Mouse (Mus musculus) kidney, postnatal 0 days (tissue): ENCODE results near the gene Ssh2. TPM values are rescaled to one million over a fixed set of nuclear protein-coding genes. Genes with fewer than 3 reads are reported as not detected.

Source experiments
- ATAC-seq: fragments of 200-750 bp; cut with Nextera tagmentation; replicated peaks from 2 replicates; pipeline ENCODE4 v1.8.0; 2017; ENCODE audit warnings: low read depth, moderate number of reproducible peaks, moderate TSS enrichment, moderate library complexity; ENCODE audit not compliant: low FRiP score
- DNase-seq: peaks from one replicate; pipeline ENCODE4 v3.0.0-alpha.2; 2016; ENCODE audit warnings: low spot score
- H3K27ac ChIP-seq: fragments of 300-500 bp; sonication (generic); 2 replicates; pipeline ENCODE4 v1.5.1; 2014; ENCODE audit warnings: mild to moderate bottlenecking
- H3K27me3 ChIP-seq: fragments of 300-500 bp; sonication (generic); 2 replicates; pipeline ENCODE4 v1.6.1; 2014; ENCODE audit warnings: low read length, mixed read lengths; ENCODE audit not compliant: insufficient read depth
- H3K36me3 ChIP-seq: fragments of 300-500 bp; sonication (generic); 2 replicates; pipeline ENCODE4 v1.6.1; 2014; ENCODE audit warnings: low read length, mixed read lengths; ENCODE audit not compliant: insufficient read depth
- H3K4me1 ChIP-seq: fragments of 300-500 bp; sonication (generic); replicated peaks from 2 replicates; pipeline ENCODE4 v1.6.1; 2014; ENCODE audit warnings: antibody characterized with exemption, low read length, mixed read lengths; ENCODE audit not compliant: insufficient read depth
- H3K4me2 ChIP-seq: fragments of 300-500 bp; sonication (generic); 2 replicates; pipeline ENCODE4 v1.6.1; 2014; ENCODE audit warnings: mild to moderate bottlenecking, low read length, moderate library complexity, mixed read lengths
- H3K4me3 ChIP-seq: fragments of 300-500 bp; sonication (generic); replicated peaks from 2 replicates; pipeline ENCODE4 v1.5.1; 2014; ENCODE audit warnings: low read depth, low read length
- H3K9ac ChIP-seq: fragments of 300-500 bp; sonication (generic); 2 replicates; pipeline ENCODE4 v1.6.1; 2014; ENCODE audit warnings: low read depth, low read length
- H3K9me3 ChIP-seq: fragments of 300-500 bp; sonication (generic); replicated peaks from 2 replicates; pipeline ENCODE4 v1.6.1; 2016; ENCODE audit warnings: low read length, inconsistent platforms, mixed read lengths
- CTCF ChIP-seq: IDR thresholded peaks from 2 replicates; pipeline ENCODE4 v1.5.1; 2016; ENCODE audit warnings: antibody characterized with exemption, low read depth, mild to moderate bottlenecking, moderate library complexity
- WGBS: fragments of 180-500 bp; shearing (Covaris S2); extraction: QIAGEN DNeasy Blood & Tissue Kit; methylation state at CpG from one replicate; pipeline ENCODE4 v1.1.7; 2014; 5-methylcytosine and 5-hydroxymethylcytosine counted together
- polyA plus RNA-seq: library from polyadenylated mRNA; unstranded; fragments of >200 nt; fragmentation: Nextera tagmentation; extraction: Ambion mirVana; gene quantifications from 2 replicates; pipeline ENCODE4 v1.2.1, GENCODE M21; 2015

Ssh2 gene
- polyA plus RNA-seq, 1 experiment from 2014 or later = 3.9 TPM

DNA sequence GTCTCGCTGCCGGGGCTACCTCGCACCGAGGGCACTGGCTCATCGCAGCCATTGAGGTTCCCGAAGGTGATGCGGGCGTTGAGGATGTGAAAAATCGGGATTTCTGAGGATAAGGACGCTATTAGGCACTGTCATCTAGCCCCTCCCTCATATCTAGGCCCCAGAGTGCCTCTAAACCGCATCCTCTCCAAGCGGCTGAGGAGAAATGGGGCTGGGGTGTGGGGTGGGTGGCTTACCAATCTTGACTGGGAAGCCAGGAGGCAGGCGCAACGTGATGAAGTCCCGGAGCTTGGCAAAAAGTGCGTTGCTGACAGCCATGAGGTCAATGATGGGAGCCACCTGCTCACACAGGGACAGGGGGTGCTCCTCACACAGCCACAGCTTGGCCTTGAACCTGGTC is 256.7 kb downstream of the Ssh2 start:
- no peak for ATAC-seq
- Histone ChIP-seq H3K4me3 (no peak overlapping the region), H3K4me1 (no peaks in the 10 kb centered on the region; the same call in 1 of the 2 replicates), H3K36me3 (no peaks in the 10 kb centered on the region), H3K9ac (no peak overlapping the region), H3K27ac (no peak overlapping the region), H3K27me3 (0 out of 2 replicates have a peak, but pooled peaks cover 3% of the 10 kb centered on the region), H3K9me3 (no peaks in the 10 kb centered on the region), H3K4me2 (no peak overlapping the region)
- no peak for TF ChIP-seq CTCF
- DNase-seq = no peak
- WGBS = 88% methylated on average over 16 of the region's 16 CpGs

DNA sequence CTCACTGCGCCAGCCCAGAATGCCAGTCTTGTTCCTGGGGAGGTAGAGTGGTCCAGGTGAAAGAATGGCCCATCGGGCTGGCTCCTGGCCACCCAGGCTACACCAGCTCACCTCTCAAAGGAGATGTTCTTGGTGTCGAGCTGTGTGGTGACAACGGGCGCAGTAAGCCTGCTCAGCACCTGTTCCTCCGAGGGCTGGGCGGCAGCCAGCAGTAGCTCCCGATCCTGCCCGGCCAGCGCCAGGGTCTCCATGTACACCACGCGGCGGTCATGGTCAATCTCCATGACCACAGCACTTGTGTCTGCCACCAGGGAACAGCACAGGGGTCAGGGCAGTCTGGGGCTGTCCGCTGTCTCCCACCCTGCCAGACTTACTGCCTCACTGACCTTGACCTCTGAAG is 260.1 kb downstream of the Ssh2 start:
- H3K4me1 ChIP-seq = no peaks in the 10 kb centered on the region
- no peak for TF ChIP-seq CTCF
- ATAC-seq (no peak), DNase-seq (no peak)
- H3K4me2 ChIP-seq = no peak overlapping the region
- no peaks in the 10 kb centered on the region for H3K9me3 ChIP-seq
- H3K27me3 ChIP-seq = no peaks in the 10 kb centered on the region
- peak overlapping the region; percentile 78 for H3K27ac ChIP-seq
- 91% methylated on average over 14 of the region's 14 CpGs for WGBS
- no peak overlapping the region for H3K4me3 ChIP-seq
- H3K36me3 ChIP-seq = no peaks in the 10 kb centered on the region
- no peak overlapping the region for H3K9ac ChIP-seq

- WGBS = 85% methylated on average over 6 of the region's 6 CpGs
- H3K36me3 ChIP-seq = no peaks in the 10 kb centered on the region
Measured at GRCm38 (mm10) chr11:77476895-77477294, 260.8 kb downstream of the Ssh2 start.

GRCm38 (mm10) chr11:77483043-77483442 is 267.0 kb downstream of the Ssh2 start:
- ATAC-seq (no peak), DNase-seq (no peak)
- Histone ChIP-seq H3K36me3 (no peaks in the 10 kb centered on the region), H3K4me1 (no peaks in the 10 kb centered on the region; the same call in 1 of the 2 replicates), H3K9ac (no peak overlapping the region), H3K4me2 (no peak overlapping the region), H3K27me3 (no peaks in the 10 kb centered on the region), H3K27ac (no peak overlapping the region), H3K9me3 (no peaks in the 10 kb centered on the region), H3K4me3 (no peak overlapping the region)
- no peak for TF ChIP-seq CTCF
- WGBS = 54% methylated on average over 3 of the region's 3 CpGs

More at GRCm38 (mm10) chr11:77476895-77477294, 260.8 kb downstream of the Ssh2 start:
- ATAC-seq (peak; percentile 56), DNase-seq (no peak)
- peak overlapping the region; percentile 78 for H3K27ac ChIP-seq
- H3K9me3 ChIP-seq = no peaks in the 10 kb centered on the region
- TF ChIP-seq CTCF = no peak
- H3K4me1 ChIP-seq = no peaks in the 10 kb centered on the region
- H3K9ac ChIP-seq = no peak overlapping the region
- no peaks in the 10 kb centered on the region for H3K27me3 ChIP-seq
- H3K4me2 ChIP-seq = no peak overlapping the region
- H3K4me3 ChIP-seq = no peak overlapping the region

DNA sequence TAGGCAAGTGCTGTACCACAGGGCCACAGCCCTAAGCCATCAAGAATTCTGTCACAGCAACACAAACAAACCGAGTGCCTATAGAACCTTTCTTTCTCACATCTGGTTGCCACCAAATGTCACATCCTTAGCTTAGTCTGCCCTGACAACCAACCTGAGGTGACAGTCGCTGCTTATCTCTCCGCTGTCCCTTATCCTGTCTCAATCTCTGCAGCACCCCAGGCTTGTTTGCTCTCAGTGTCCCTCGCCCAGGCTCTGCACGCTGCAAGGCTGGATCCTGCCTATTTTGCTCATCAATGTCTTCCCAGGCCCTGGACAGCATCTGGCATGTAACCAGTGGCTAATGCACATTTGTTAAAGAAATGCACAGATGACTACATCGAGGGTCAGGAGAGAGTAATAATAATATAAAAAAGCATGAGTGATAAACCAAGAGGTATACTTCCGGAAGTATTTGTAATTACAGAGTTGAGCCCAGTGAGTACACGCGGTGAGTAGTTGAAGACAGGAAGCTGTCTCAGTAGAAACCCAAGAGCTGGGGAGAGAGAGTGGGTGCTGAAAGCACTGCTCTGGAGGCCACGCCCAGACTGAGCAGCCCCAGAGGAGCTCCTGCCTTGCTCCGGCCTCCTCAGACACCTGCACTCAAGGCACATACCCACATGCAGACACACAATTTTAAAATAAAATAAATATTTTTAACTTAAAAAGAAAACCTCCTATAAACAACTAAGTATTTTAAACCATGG is 267.6 kb downstream of the Ssh2 start:
- ATAC-seq (no peak), DNase-seq (no peak)
- no peak overlapping the region for H3K9ac ChIP-seq
- no peaks in the 10 kb centered on the region for H3K27me3 ChIP-seq
- no peaks in the 10 kb centered on the region for H3K36me3 ChIP-seq
- no peak overlapping the region for H3K27ac ChIP-seq
- no peak overlapping the region for H3K4me2 ChIP-seq
- no peak overlapping the region for H3K4me3 ChIP-seq
- TF ChIP-seq CTCF = no peak
- peaks cover 3% of the 10 kb centered on the region for H3K4me1 ChIP-seq
- WGBS = 65% methylated on average over 11 of the region's 11 CpGs
- H3K9me3 ChIP-seq = no peaks in the 10 kb centered on the region

GRCm38 (mm10) chr11:77485229-77485628 is 269.1 kb downstream of the Ssh2 start:
- no peak for DNase-seq
- Histone ChIP-seq H3K27ac (no peak overlapping the region), H3K9me3 (no peaks in the 10 kb centered on the region), H3K9ac (no peak overlapping the region), H3K4me2 (no peak overlapping the region), H3K4me3 (no peak overlapping the region), H3K27me3 (no peaks in the 10 kb centered on the region), H3K4me1 (peaks cover 12% of the 10 kb centered on the region), H3K36me3 (no peaks in the 10 kb centered on the region)
- no peak for ATAC-seq
- WGBS = 38% methylated on average over 6 of the region's 6 CpGs
- no peak for TF ChIP-seq CTCF
